Mouse (Mus musculus) erythroblast, embryonic 14.5 days (primary cell): ENCODE measurements around the gene Ier5. TPM values are rescaled to one million over a fixed set of nuclear protein-coding genes. Genes with fewer than 3 reads are reported as not detected.

Experiments used
- H3K27me3 ChIP-seq: 2 replicates; pipeline ENCODE4 v1.6.1; 2012; ENCODE audit warnings: inconsistent platforms; ENCODE audit not compliant: control insufficient read depth
- H3K36me3 ChIP-seq: 2 replicates; pipeline ENCODE4 v1.6.1; 2012; ENCODE audit warnings: mild to moderate bottlenecking, inconsistent platforms; ENCODE audit not compliant: control insufficient read depth
- H3K4me1 ChIP-seq: 2 replicates; pipeline ENCODE4 v1.6.1; 2012; ENCODE audit warnings: inconsistent platforms; ENCODE audit not compliant: control insufficient read depth
- H3K4me3 ChIP-seq: replicated peaks from 2 replicates; pipeline ENCODE3; 2012; ENCODE audit warnings: moderate library complexity, mild to moderate bottlenecking, inconsistent platforms
- H3K9me3 ChIP-seq: 2 replicates; pipeline ENCODE4 v1.6.1; 2012; ENCODE audit warnings: low read length, inconsistent platforms, mixed read lengths; ENCODE audit not compliant: control insufficient read depth
- GATA1 ChIP-seq: IDR thresholded peaks from 2 replicates; pipeline ENCODE4 v1.6.1; 2012; ENCODE audit warnings: low read length, inconsistent platforms, mixed read lengths
- TAL1 ChIP-seq: IDR thresholded peaks from 3 replicates; pipeline ENCODE4 v1.6.1; 2012; ENCODE audit warnings: low read length, inconsistent platforms, mixed read lengths
- polyA plus RNA-seq: library from polyadenylated mRNA; stranded (reverse); fragments of >175 nt; gene quantifications from 2 replicates; pipeline ENCODE4 v1.2.3, GENCODE M21; 2012

Gene Ier5
- polyA plus RNA-seq, 1 experiment: 7.7 TPM

DNA sequence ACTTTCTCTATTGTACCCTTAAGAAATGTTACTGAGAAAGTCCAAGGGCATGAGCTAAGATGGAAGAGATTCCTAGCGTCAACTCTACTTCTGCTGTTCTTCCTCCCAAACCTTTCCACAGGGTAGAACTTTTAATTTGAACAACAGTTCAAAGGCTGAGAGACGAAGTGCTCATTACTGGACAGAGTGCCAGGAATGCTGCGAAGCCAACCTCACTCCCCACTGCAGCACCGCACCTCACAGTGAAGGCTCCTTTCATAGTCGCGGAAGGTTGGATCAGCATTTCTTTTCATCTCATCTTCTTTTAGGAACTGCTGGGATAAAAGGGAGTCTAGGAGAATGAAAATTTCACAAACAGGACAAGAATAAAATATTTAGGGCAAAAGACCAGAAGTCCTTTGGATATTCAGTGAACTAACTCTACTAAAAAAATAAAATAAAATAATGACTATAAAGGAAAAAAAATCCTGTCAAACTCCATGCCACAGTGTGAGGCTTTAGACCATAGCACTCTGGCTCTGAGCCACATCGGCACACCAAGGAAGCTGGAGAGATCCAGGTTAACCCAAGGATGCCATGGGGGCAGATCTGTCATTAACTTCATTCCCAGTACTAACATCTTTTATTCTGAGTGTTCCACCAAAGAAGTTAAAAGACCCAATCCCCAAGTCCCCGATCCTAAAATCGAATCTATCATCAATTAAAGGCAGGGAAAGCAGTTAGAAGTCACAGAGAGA lies 5.3 kb downstream of the Ier5 start:
- H3K4me3 ChIP-seq: no peak overlapping the region
- H3K36me3 ChIP-seq: peaks cover 22% of the 10 kb centered on the region
- H3K9me3 ChIP-seq: no peaks in the 10 kb centered on the region
- TF ChIP-seq TAL1 (no peak), GATA1 (no peak)
- peaks cover 25% of the 10 kb centered on the region for H3K4me1 ChIP-seq
- H3K27me3 ChIP-seq: peaks cover 3% of the 10 kb centered on the region

DNA sequence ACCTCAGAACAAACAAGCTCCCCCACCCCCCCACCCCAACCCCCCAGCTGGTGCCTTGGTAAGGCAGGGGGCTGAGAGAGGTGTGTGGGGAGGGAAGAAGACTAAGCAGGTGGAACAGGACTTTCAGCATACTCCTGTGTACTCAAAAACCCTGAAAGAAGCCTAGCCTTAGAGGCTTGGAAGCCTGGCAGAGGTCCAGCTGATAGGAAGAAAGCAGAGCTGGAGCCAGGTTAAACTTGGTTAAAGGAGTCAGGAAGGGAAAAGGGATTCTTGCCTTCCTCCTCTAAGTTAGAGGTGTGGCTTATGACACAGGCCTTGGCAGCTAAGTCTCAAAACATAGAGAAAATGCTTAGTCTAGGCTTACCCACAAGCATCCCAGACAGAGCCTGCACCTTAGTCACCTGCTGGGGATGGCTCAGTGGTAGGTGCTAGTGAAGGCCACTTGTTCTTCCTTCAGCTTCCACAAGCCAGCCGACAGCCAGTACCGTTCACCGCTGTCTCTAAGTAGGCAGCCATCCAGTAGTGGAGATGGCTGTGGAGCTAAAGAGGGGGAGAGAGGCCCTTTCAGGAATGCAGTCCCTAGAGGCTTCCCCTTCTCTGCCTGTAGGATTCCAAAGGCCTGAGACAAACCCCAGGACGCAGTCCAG lies 6.2 kb downstream of the Ier5 start:
- Histone ChIP-seq H3K9me3 (no peaks in the 10 kb centered on the region), H3K36me3 (peaks cover 22% of the 10 kb centered on the region), H3K27me3 (peaks cover 5% of the 10 kb centered on the region), H3K4me3 (no peak overlapping the region), H3K4me1 (peaks cover 25% of the 10 kb centered on the region)
- no peak for TF ChIP-seq GATA1
- no peak for TF ChIP-seq TAL1

GRCm38 (mm10) chr1:155091842-155092800 lies 7.3 kb downstream of the Ier5 start:
- no peak for TF ChIP-seq TAL1
- no peak for TF ChIP-seq GATA1
- peaks cover 23% of the 10 kb centered on the region for H3K4me1 ChIP-seq
- peaks cover 11% of the 10 kb centered on the region for H3K27me3 ChIP-seq
- H3K36me3 ChIP-seq: peaks cover 22% of the 10 kb centered on the region
- H3K9me3 ChIP-seq: no peaks in the 10 kb centered on the region
- no peak overlapping the region for H3K4me3 ChIP-seq

- peaks cover 18% of the 10 kb centered on the region for H3K27me3 ChIP-seq
- no peaks in the 10 kb centered on the region for H3K9me3 ChIP-seq
- TF ChIP-seq GATA1 (no peak), TAL1 (no peak)
- H3K4me1 ChIP-seq: peaks cover 23% of the 10 kb centered on the region
- peaks cover 21% of the 10 kb centered on the region for H3K36me3 ChIP-seq
- no peak overlapping the region for H3K4me3 ChIP-seq
These were observed 8.0 kb downstream of the Ier5 start for GRCm38 (mm10) chr1:155091374-155091841.

- Histone ChIP-seq H3K9me3 (no peaks in the 10 kb centered on the region), H3K27me3 (peaks cover 25% of the 10 kb centered on the region), H3K36me3 (peaks cover 15% of the 10 kb centered on the region), H3K4me1 (peaks cover 21% of the 10 kb centered on the region), H3K4me3 (no peak overlapping the region)
- TF ChIP-seq GATA1: no peak
- TF ChIP-seq TAL1: no peak
These were observed 8.7 kb downstream of the Ier5 start for GRCm38 (mm10) chr1:155090736-155091135.

- TF ChIP-seq TAL1: no peak
- no peak for TF ChIP-seq GATA1
- Histone ChIP-seq H3K4me1 (peaks cover 17% of the 10 kb centered on the region), H3K36me3 (peaks cover 11% of the 10 kb centered on the region), H3K4me3 (no peak overlapping the region), H3K9me3 (no peaks in the 10 kb centered on the region), H3K27me3 (peaks cover 29% of the 10 kb centered on the region)
These were observed 9.1 kb downstream of the Ier5 start for GRCm38 (mm10) chr1:155090327-155090726.

DNA sequence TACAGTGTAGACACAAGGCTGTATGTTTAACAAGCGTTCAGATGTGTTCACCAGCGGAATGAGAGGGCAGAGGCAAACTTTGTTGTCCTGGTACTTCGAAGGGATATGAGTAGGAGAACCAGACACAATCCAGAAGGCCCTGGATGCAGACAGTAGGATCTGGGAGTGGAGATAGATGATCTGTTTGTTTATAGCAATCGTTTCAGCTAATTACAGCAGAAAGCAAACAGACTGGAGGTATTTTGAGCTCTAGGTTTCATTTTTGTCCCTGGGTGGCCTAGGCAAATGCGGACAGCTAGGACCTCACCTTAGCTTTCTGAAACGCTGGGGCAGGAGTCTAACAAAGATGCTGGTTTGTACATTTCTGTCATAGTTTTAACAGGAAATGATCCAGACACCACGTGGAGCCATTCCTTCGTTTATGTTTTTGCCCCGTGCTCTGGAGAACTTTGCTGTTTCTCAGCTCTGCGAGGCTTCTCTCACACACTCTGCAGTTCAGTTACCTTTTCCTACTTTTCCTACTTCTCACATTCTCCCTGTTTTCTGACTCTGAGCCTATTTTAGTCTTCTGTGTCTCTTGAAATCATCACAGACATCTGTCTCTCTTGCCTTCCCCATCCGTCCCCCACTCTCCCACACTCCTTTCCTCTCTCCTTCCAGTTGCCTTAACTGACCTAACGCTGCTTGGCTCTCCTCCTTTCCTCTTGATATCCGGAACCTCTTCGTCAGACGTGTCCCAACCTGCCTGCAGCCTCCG lies 10.4 kb downstream of the Ier5 start:
- no peaks in the 10 kb centered on the region for H3K9me3 ChIP-seq
- H3K4me1 ChIP-seq: peaks cover 23% of the 10 kb centered on the region
- H3K27me3 ChIP-seq: peaks cover 42% of the 10 kb centered on the region
- H3K36me3 ChIP-seq: peaks cover 5% of the 10 kb centered on the region; the same call in 1 of the 2 replicates
- TF ChIP-seq TAL1 (no peak), GATA1 (no peak)
- H3K4me3 ChIP-seq: no peak overlapping the region

GRCm38 (mm10) chr1:155088046-155088445 lies 11.4 kb downstream of the Ier5 start:
- peaks cover 31% of the 10 kb centered on the region for H3K4me1 ChIP-seq
- peaks cover 51% of the 10 kb centered on the region for H3K27me3 ChIP-seq
- H3K4me3 ChIP-seq: no peak overlapping the region
- H3K36me3 ChIP-seq: no peaks in the 10 kb centered on the region
- no peaks in the 10 kb centered on the region for H3K9me3 ChIP-seq
- TF ChIP-seq TAL1 (no peak), GATA1 (no peak)
